Mouse (Mus musculus) C2C12 (cell line): ENCODE data around the gene Aspn.

Experiments used
- CEBPB ChIP-seq: IDR thresholded peaks from one replicate; pipeline ENCODE4 v1.6.1; 2011; ENCODE audit warnings: low read depth, mild to moderate bottlenecking, control low read depth, moderate library complexity
- CTCF ChIP-seq: IDR thresholded peaks from one replicate; pipeline ENCODE4 v1.5.1; 2011; ENCODE audit not compliant: control insufficient read depth, insufficient read depth, insufficient read length
- MAX ChIP-seq: IDR thresholded peaks from one replicate; pipeline ENCODE4 v1.6.1; 2011; ENCODE audit warnings: mild to moderate bottlenecking, control low read depth
- MYOD1 ChIP-seq: IDR thresholded peaks from one replicate; pipeline ENCODE4 v1.6.1; 2011; ENCODE audit warnings: low read depth; ENCODE audit not compliant: control insufficient read depth, insufficient read length

DNA sequence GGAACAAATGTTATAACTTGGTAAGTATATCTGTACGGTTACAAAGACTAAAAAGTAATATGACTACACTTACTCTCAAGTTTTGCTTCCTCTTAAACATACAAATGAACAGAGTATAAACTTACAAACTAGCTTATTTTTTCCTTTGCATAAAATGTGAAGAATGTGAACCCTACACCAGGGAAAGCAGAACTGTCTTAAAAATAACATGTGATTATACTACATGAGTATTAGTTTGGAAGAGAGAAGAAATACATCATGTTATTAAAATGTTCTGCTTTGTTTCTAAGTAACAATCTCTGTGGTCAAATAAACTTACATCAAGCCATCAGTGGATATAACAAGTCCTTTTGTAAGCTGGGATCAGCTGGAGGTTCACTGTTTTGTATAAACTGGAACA lies 5.5 kb upstream of the Aspn start:
- TF ChIP-seq MAX = no peak
- TF ChIP-seq CTCF = no peak
- TF ChIP-seq MYOD1 = no peak
- TF ChIP-seq CEBPB = no peak
